Mouse (Mus musculus): ENCODE results near the gene Ech1.
A peak's percentile ranks its signal among the peaks of the same experiment; 100 is the strongest.

Gene Ech1

GRCm38 (mm10) chr7:28818861-28819452 lies 6.1 kb upstream of the Ech1 start:
- DNase-seq (ENCODE audit: low spot score in 2 of 2), result no peak

- no peak for DNase-seq (ENCODE audit: low spot score in 2 of 2)
Observed at GRCm38 (mm10) chr7:28819571-28819970, 5.4 kb upstream of the Ech1 start.

GRCm38 (mm10) chr7:28820358-28821260 lies 4.4 kb upstream of the Ech1 start:
- DNase-seq (ENCODE audit: low spot score in 2 of 2), result no peak

GRCm38 (mm10) chr7:28821261-28821831 lies 3.7 kb upstream of the Ech1 start:
- peak in 1 of 2 experiments; percentile 53 for DNase-seq (ENCODE audit: low spot score in 2 of 2)

GRCm38 (mm10) chr7:28822556-28822955 lies 2.5 kb upstream of the Ech1 start:
- no peak for DNase-seq (ENCODE audit: low spot score in 2 of 2)

- no peak for DNase-seq (ENCODE audit: low spot score in 2 of 2)
Observed at GRCm38 (mm10) chr7:28822993-28823903, 1.8 kb upstream of the Ech1 start.

GRCm38 (mm10) chr7:28823932-28824331 lies 1.1 kb upstream of the Ech1 start:
- DNase-seq (ENCODE audit: low spot score in 2 of 2), result no peak

- no peak for DNase-seq (ENCODE audit: low spot score in 2 of 2)
Observed at GRCm38 (mm10) chr7:28825686-28826401, 827 bp downstream of the Ech1 start.

- no peak for DNase-seq (ENCODE audit: low spot score in 2 of 2)
Observed at GRCm38 (mm10) chr7:28826402-28826772, 1.4 kb downstream of the Ech1 start.

- DNase-seq (ENCODE audit: low spot score in 2 of 2), result no peak
Observed at GRCm38 (mm10) chr7:28827338-28827737, 2.3 kb downstream of the Ech1 start.

- no peak for DNase-seq (ENCODE audit: low spot score in 2 of 2)
Observed at GRCm38 (mm10) chr7:28829821-28830220, 4.8 kb downstream of the Ech1 start.

- DNase-seq (ENCODE audit: low spot score in 2 of 2), result no peak
Observed at GRCm38 (mm10) chr7:28830981-28831380, 6.0 kb downstream of the Ech1 start.

GRCm38 (mm10) chr7:28831411-28832125 lies 6.6 kb downstream of the Ech1 start:
- no peak for DNase-seq (ENCODE audit: low spot score in 2 of 2)

GRCm38 (mm10) chr7:28832137-28832536 lies 7.1 kb downstream of the Ech1 start:
- DNase-seq (ENCODE audit: low spot score in 2 of 2), result peak in 1 of 2 experiments; percentile 39

- DNase-seq (ENCODE audit: low spot score in 2 of 2), result no peak
Observed at GRCm38 (mm10) chr7:28833723-28834347, 8.8 kb downstream of the Ech1 start, which contains the start of gene Lgals4. Gene Lgals4, plus strand, starts transcription at chr7:28833854.

- DNase-seq (ENCODE audit: low spot score in 2 of 2), result no peak
Observed at GRCm38 (mm10) chr7:28836936-28837335, 11.9 kb downstream of the Ech1 start.

GRCm38 (mm10) chr7:28838331-28838730 lies 13.3 kb downstream of the Ech1 start:
- DNase-seq (ENCODE audit: low spot score in 2 of 2), result no peak

GRCm38 (mm10) chr7:28847273-28847672 lies 22.3 kb downstream of the Ech1 start:
- no peak for DNase-seq (ENCODE audit: low spot score in 2 of 2)

- DNase-seq (ENCODE audit: low spot score in 2 of 2), result no peak
Observed at GRCm38 (mm10) chr7:28849700-28850236, 24.8 kb downstream of the Ech1 start.

GRCm38 (mm10) chr7:28850642-28851041 lies 25.6 kb downstream of the Ech1 start:
- DNase-seq (ENCODE audit: low spot score in 2 of 2), result no peak

All from spleen, postnatal 36 days (tissue).